Mouse (Mus musculus) stomach, postnatal 0 days (tissue): ENCODE data around the gene Arrb1.

Experiments
- CTCF ChIP-seq: IDR thresholded peaks from 2 replicates; pipeline ENCODE4 v1.5.1; 2016; ENCODE audit warnings: antibody characterized with exemption, low read depth, mild to moderate bottlenecking, moderate library complexity
- EP300 ChIP-seq: optimal IDR thresholded peaks from 2 replicates; pipeline ENCODE3; 2016; ENCODE audit warnings: antibody characterized with exemption

DNA sequence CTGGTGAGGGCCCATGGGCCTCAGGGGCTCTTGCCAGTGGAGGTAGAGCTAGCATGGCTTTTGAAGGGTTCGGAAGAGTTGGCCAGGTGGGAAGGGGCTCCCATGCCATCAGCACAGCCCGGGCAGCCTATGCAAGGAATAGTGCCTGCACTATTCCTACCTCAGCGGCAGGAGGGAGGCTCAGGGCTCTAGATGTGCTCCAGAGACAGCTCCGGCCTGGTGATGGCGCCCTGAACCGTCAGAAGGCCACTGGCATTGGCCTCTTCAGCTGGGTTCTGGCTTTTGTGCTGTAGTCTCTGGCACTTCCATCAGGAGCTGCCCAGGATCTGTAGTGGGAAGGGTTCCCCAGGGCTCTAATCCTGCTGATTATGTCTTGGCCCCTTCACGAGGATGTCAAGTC, 28.0 kb downstream of the Arrb1 start:
- peak; percentile 40 for TF ChIP-seq CTCF
- no peak for TF ChIP-seq EP300
